Comparison of ENCODE assay signal across 21 mouse cellular contexts in the genomic region with DNA sequence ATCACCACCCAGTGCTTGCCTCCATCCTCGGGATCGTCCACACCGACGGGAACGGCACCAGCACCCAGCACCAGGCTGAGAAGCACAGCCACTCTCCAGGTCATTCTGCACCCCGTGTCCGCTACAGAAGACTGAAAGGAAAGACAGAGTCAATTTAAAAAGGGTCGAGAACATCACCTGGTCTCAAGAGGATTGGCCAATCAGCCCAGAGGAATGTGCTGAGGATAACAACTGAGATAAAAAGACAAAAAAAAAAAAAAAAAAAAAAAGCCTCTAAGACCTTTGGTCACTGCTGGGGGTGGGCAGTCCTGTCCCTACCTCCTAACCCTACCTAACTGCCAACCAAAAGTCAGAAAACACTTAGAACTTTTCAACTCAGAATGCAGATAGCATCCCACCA. TPM values are rescaled to one million over a fixed set of nuclear protein-coding genes. Genes with fewer than 3 reads are reported as not detected.
DNase-seq lines count a peak whose midpoint lies in the region; ATAC-seq and TF ChIP-seq lines count a peak whose summit lies in the region.
"Had no signal": no experiment of that assay in that cellular context is flagged by ENCODE, and none has a peak within 500 bp of the region (broad histone marks: within the 10 kb centered on the region; RNA-seq: fewer than 3 reads in every experiment).

No protein-coding gene starts in this region.

- H3K27ac ChIP-seq in gastrocnemius, adult 2 months: 0 out of 2 replicates have a peak overlapping the region, but pooled peaks have one; percentile 0
- 0 out of 4 replicates have a peak overlapping the region, but pooled peaks of 1 of the 2 experiments have one; percentile 39 for H3K27ac ChIP-seq in heart, embryonic 14.5 days (replicated peaks in 1 of 2; ENCODE audit: control insufficient read depth in 1 of 2, insufficient read depth in 1 of 2, low read depth in 2 of 2, low read length in 2 of 2)
- no peak overlapping the region for H3K27ac ChIP-seq in intestine, postnatal 0 days (ENCODE audit: low read depth, low read length)
- H3K27ac ChIP-seq in intestine, embryonic 16.5 days (ENCODE audit: low read length): no peak overlapping the region
- H3K27ac ChIP-seq: embryonic facial prominence, embryonic 10.5 days; forebrain, embryonic 13.5 days; heart, adult 2 months; hindbrain, embryonic 13.5 days; hindbrain, postnatal 0 days had no signal

- no peak overlapping the region for H3K9ac ChIP-seq in heart, embryonic 14.5 days (ENCODE audit: low read length)
- no peak overlapping the region for H3K9ac ChIP-seq in intestine, postnatal 0 days (ENCODE audit: low read depth, low read length)
- H3K9ac ChIP-seq in intestine, embryonic 16.5 days (ENCODE audit: low read depth, low read length): no peak overlapping the region
- H3K9ac ChIP-seq: forebrain, embryonic 13.5 days; forebrain, postnatal 0 days; hindbrain, embryonic 13.5 days had no signal

- no peak overlapping the region for H3K4me3 ChIP-seq in gastrocnemius, adult 2 months
- H3K4me3 ChIP-seq in heart, embryonic 14.5 days (ENCODE audit: control insufficient read depth in 1 of 2, insufficient read depth in 1 of 2, low read depth in 1 of 2, low read length in 2 of 2): no peak overlapping the region
- H3K4me3 ChIP-seq in intestine, postnatal 0 days (ENCODE audit: low read depth, low read length): no peak overlapping the region
- no peak overlapping the region for H3K4me3 ChIP-seq in intestine, embryonic 16.5 days (ENCODE audit: low read length)
- H3K4me3 ChIP-seq: embryonic facial prominence, embryonic 10.5 days; forebrain, embryonic 13.5 days; heart, adult 2 months; hindbrain, embryonic 13.5 days had no signal

- no peaks in the 10 kb centered on the region for H3K9me3 ChIP-seq in heart, embryonic 14.5 days (ENCODE audit: control insufficient read depth, low read length)
- H3K9me3 ChIP-seq in intestine, postnatal 0 days (ENCODE audit: control insufficient read depth): no peaks in the 10 kb centered on the region
- H3K9me3 ChIP-seq in intestine, embryonic 16.5 days (ENCODE audit: control insufficient read depth, low read length): no peaks in the 10 kb centered on the region
- H3K9me3 ChIP-seq: forebrain, embryonic 13.5 days; G1E; hindbrain, embryonic 13.5 days had no signal

- no peak for DNase-seq in gastrocnemius, adult 2 months
- DNase-seq in gastrocnemius, postnatal 10 days: no peak
- DNase-seq in heart, adult 18-20 months: no peak
- DNase-seq in kidney, postnatal 25 days: peak; percentile 38 to 51
- DNase-seq in kidney, postnatal 10 days: no peak
- DNase-seq: adrenal gland, adult 8-10 months; adrenal gland, postnatal 36 days; B cell, adult 2 months; cerebellum, adult 2 months; forebrain, postnatal 0 days; gastrocnemius, postnatal 36 days; heart, adult 2 months had no signal

- peaks cover 29 to 57% of the 10 kb centered on the region in 2 experiments for H3K4me1 ChIP-seq in heart, embryonic 14.5 days (ENCODE audit: control insufficient read depth in 2 of 2, insufficient read depth in 2 of 2, low read length in 2 of 2)
- H3K4me1 ChIP-seq in intestine, postnatal 0 days (replicated peaks; ENCODE audit: control insufficient read depth, insufficient read depth, low read length): 0 out of 2 replicates have a peak, but pooled peaks cover 3% of the 10 kb centered on the region
- H3K4me1 ChIP-seq in intestine, embryonic 16.5 days (ENCODE audit: control insufficient read depth, insufficient read depth, low read length): 0 out of 2 replicates have a peak, but pooled peaks cover 3% of the 10 kb centered on the region
- H3K4me1 ChIP-seq: embryonic facial prominence, embryonic 10.5 days had no signal

- 55% methylated on average over 8 of the region's 8 CpGs for WGBS in heart, embryonic 14.5 days
- WGBS in intestine, postnatal 0 days: 80% methylated on average over 8 of the region's 8 CpGs
- WGBS in intestine, embryonic 16.5 days: 96% methylated on average over 8 of the region's 8 CpGs

- TF ChIP-seq CTCF in gastrocnemius, adult 2 months (IDR thresholded peaks at IDR 0.05): no peak
- no peak for TF ChIP-seq CTCF in intestine, postnatal 0 days (IDR thresholded peaks at IDR 0.05; ENCODE audit: low read depth)

- peak overlapping the region; percentile 7; the same call in 1 of the 2 replicates for H3K4me2 ChIP-seq in heart, embryonic 14.5 days (ENCODE audit: low read length)
- H3K4me2 ChIP-seq in intestine, postnatal 0 days (replicated peaks; ENCODE audit: low read depth): 0 out of 2 replicates have a peak overlapping the region, but pooled peaks have one; percentile 17
- no peak overlapping the region for H3K4me2 ChIP-seq in intestine, embryonic 16.5 days (ENCODE audit: low read depth, low read length)
- H3K4me2 ChIP-seq: forebrain, embryonic 13.5 days; hindbrain, embryonic 13.5 days had no signal

- no peak for ATAC-seq in heart, embryonic 14.5 days (ENCODE audit: insufficient number of reproducible peaks, insufficient read depth, low FRiP score, low read depth)
- ATAC-seq in intestine, postnatal 0 days: no peak
- no peak for ATAC-seq in intestine, embryonic 16.5 days
- ATAC-seq: CD4-positive, CD25-positive, alpha-beta regulatory T cell, adult 4 months; forebrain, embryonic 13.5 days; forebrain, postnatal 0 days; hindbrain, postnatal 0 days had no signal

- no peaks in the 10 kb centered on the region for H3K27me3 ChIP-seq in heart, embryonic 14.5 days (ENCODE audit: control insufficient read depth, insufficient read depth, low read length)
- H3K27me3 ChIP-seq in intestine, postnatal 0 days (replicated peaks; ENCODE audit: control insufficient read depth, insufficient read depth, low read length): no peaks in the 10 kb centered on the region
- H3K27me3 ChIP-seq in intestine, embryonic 16.5 days (replicated peaks; ENCODE audit: control insufficient read depth, insufficient read depth, low read length): no peaks in the 10 kb centered on the region
- H3K27me3 ChIP-seq: forebrain, embryonic 13.5 days; hindbrain, embryonic 13.5 days had no signal

- peaks cover 8% of the 10 kb centered on the region; the same call in 1 of the 2 replicates for H3K36me3 ChIP-seq in heart, embryonic 14.5 days (ENCODE audit: control insufficient read depth, insufficient read depth, low read length)
- no peaks in the 10 kb centered on the region; the same call in 1 of the 2 replicates for H3K36me3 ChIP-seq in intestine, postnatal 0 days (ENCODE audit: control insufficient read depth, insufficient read depth)
- H3K36me3 ChIP-seq in intestine, embryonic 16.5 days (ENCODE audit: control insufficient read depth, insufficient read depth, low read length): no peaks in the 10 kb centered on the region
- H3K36me3 ChIP-seq: G1E had no signal

- intact Hi-C loops in gastrocnemius, adult 2 months (cut with DNase I): no loop called here

RNA-seq across cellular contexts. Expression of a gene that starts 16.0 kb away (rescaled TPM):
- total RNA-seq in gastrocnemius, adult 2 months (2021): 10 to 100 TPM; 21.1 to 30.2 TPM
- 100 to 1,000 TPM in 1 of 2 experiments, 10 to 100 TPM in 1; 90.0 to 100 TPM for total RNA-seq in gastrocnemius, postnatal 10 days (2021)
- 120 and 126 TPM in 2 replicates for polyA plus RNA-seq in heart, embryonic 14.5 days (2014; fragmentation: Nextera tagmentation; extraction: Ambion mirVana)
- 10 to 100 TPM; 60.6 to 61.5 TPM for total RNA-seq in heart, adult 18-20 months (2021)
- 1,340 and 1,424 TPM in 2 replicates for polyA plus RNA-seq in intestine, postnatal 0 days (2015; fragmentation: Nextera tagmentation; extraction: Ambion mirVana)
- polyA plus RNA-seq in intestine, embryonic 16.5 days (2015; fragmentation: Nextera tagmentation; extraction: Ambion mirVana): 92.4 and 100 TPM in 2 replicates

RNA-seq across cellular contexts. Expression of a gene that starts 45.3 kb away (rescaled TPM):
- 10 to 100 TPM; 30.0 to 31.2 TPM for total RNA-seq in gastrocnemius, adult 2 months (2021)
- total RNA-seq in gastrocnemius, postnatal 10 days (2021): 10 to 100 TPM; 22.0 to 25.3 TPM
- 27.2 and 28.6 TPM in 2 replicates for polyA plus RNA-seq in heart, embryonic 14.5 days (2014; fragmentation: Nextera tagmentation; extraction: Ambion mirVana)
- total RNA-seq in heart, adult 18-20 months (2021): 10 to 100 TPM; 25.7 to 28.3 TPM
- polyA plus RNA-seq in intestine, postnatal 0 days (2015; fragmentation: Nextera tagmentation; extraction: Ambion mirVana): 36.1 and 36.7 TPM in 2 replicates
- 31.3 and 32.1 TPM in 2 replicates for polyA plus RNA-seq in intestine, embryonic 16.5 days (2015; fragmentation: Nextera tagmentation; extraction: Ambion mirVana)

Comparison
In these comparisons a context has a peak if more than half of its experiments do, and no peak if none do; other contexts are left out.
1. DNase-seq: peak in kidney, postnatal 25 days (2 of 2); none in gastrocnemius, adult 2 months (single experiment), gastrocnemius, postnatal 10 days (single experiment), heart, adult 18-20 months (0 of 2) and kidney, postnatal 10 days (single experiment).